Comparison of ENCODE assay signal across 11 mouse cellular contexts in genomic region chr17:30524451-30524850, GRCm38 (mm10). TPM values are rescaled to one million over a fixed set of nuclear protein-coding genes. Genes with fewer than 3 reads are reported as not detected.
DNase-seq lines count a peak whose midpoint lies in the region; ATAC-seq and TF ChIP-seq lines count a peak whose summit lies in the region.
"Had no signal": no experiment of that assay in that cellular context is flagged by ENCODE, and none has a peak within 500 bp of the region (broad histone marks: within the 10 kb centered on the region; RNA-seq: fewer than 3 reads in every experiment).

No protein-coding gene starts in this region.

- no peak overlapping the region for H3K4me2 ChIP-seq in kidney, postnatal 0 days (ENCODE audit: low read length)
- H3K4me2 ChIP-seq in kidney, embryonic 16.5 days (replicated peaks; ENCODE audit: low read depth, low read length): no peak overlapping the region
- H3K4me2 ChIP-seq in lung, postnatal 0 days (replicated peaks; ENCODE audit: low read depth, low read length): no peak overlapping the region
- H3K4me2 ChIP-seq: neural tube, embryonic 15.5 days had no signal

- 0 out of 2 replicates have a peak, but pooled peaks cover 7% of the 10 kb centered on the region for H3K4me1 ChIP-seq in kidney, postnatal 0 days (replicated peaks; ENCODE audit: insufficient read depth, low read length)
- H3K4me1 ChIP-seq in kidney, embryonic 16.5 days (ENCODE audit: insufficient read depth, low read length): peaks cover 12% of the 10 kb centered on the region
- no peaks in the 10 kb centered on the region for H3K4me1 ChIP-seq in lung, postnatal 0 days (ENCODE audit: insufficient read depth, low read depth, low read length)

- no peak for TF ChIP-seq CTCF in kidney, postnatal 0 days (IDR thresholded peaks at IDR 0.05; ENCODE audit: low read depth)
- TF ChIP-seq CTCF in lung, postnatal 0 days (IDR thresholded peaks at IDR 0.05): no peak

- H3K4me3 ChIP-seq in kidney, postnatal 0 days (replicated peaks; ENCODE audit: low read depth, low read length): no peak overlapping the region
- H3K4me3 ChIP-seq in kidney, embryonic 16.5 days (ENCODE audit: low read length): no peak overlapping the region
- H3K4me3 ChIP-seq in lung, postnatal 0 days (ENCODE audit: low read depth, low read length): no peak overlapping the region
- H3K4me3 ChIP-seq: forebrain, embryonic 10.5 days; neural tube, embryonic 15.5 days had no signal

- ATAC-seq in kidney, postnatal 0 days (replicated peaks; ENCODE audit: low FRiP score, low read depth): no peak
- ATAC-seq in kidney, embryonic 16.5 days (ENCODE audit: low FRiP score, low TSS enrichment): no peak
- ATAC-seq in common myeloid progenitor, adult 5-6 weeks (replicated peaks; ENCODE audit: low read depth, poor library complexity, severe bottlenecking): peak; percentile 74
- peak; percentile 60; the same call in 1 of the 2 replicates for ATAC-seq in lung, postnatal 0 days
- no peak for ATAC-seq in erythroid progenitor cell, adult 5-6 weeks (replicated peaks; ENCODE audit: low FRiP score, poor library complexity, severe bottlenecking)

- no peak overlapping the region for H3K27ac ChIP-seq in kidney, postnatal 0 days
- H3K27ac ChIP-seq in kidney, embryonic 16.5 days (ENCODE audit: low read length): no peak overlapping the region
- no peak overlapping the region for H3K27ac ChIP-seq in lung, postnatal 0 days (ENCODE audit: low read length)
- H3K27ac ChIP-seq: forebrain, embryonic 10.5 days; neural tube, embryonic 15.5 days had no signal

- 0 out of 2 replicates have a peak, but pooled peaks cover 6% of the 10 kb centered on the region for H3K36me3 ChIP-seq in kidney, postnatal 0 days (ENCODE audit: insufficient read depth, low read length)
- H3K36me3 ChIP-seq in kidney, embryonic 16.5 days (ENCODE audit: insufficient read depth, low read length): peaks cover 6% of the 10 kb centered on the region; the same call in 1 of the 2 replicates
- H3K36me3 ChIP-seq in lung, postnatal 0 days (ENCODE audit: insufficient read depth, low read length): no peaks in the 10 kb centered on the region

- DNase-seq in kidney, postnatal 0 days (ENCODE audit: low spot score): peak; percentile 31
- DNase-seq in brain, adult 2 months (ENCODE audit: low read depth, low spot score): peak; percentile 98
- peak; percentile 15 for DNase-seq in lung, postnatal 0 days (ENCODE audit: low spot score)
- no peak for DNase-seq in adrenal gland, postnatal 4 days (ENCODE audit: low spot score in 2 of 2)
- DNase-seq in urinary bladder, postnatal 10 days (ENCODE audit: low spot score): no peak
- DNase-seq: kidney, postnatal 25 days had no signal

- TF ChIP-seq EP300 in lung, postnatal 0 days (IDR thresholded peaks at IDR 0.05): no peak

- H3K9ac ChIP-seq in kidney, postnatal 0 days (ENCODE audit: low read depth, low read length): no peak overlapping the region
- H3K9ac ChIP-seq in kidney, embryonic 16.5 days (replicated peaks; ENCODE audit: low read length): no peak overlapping the region
- no peak overlapping the region for H3K9ac ChIP-seq in lung, postnatal 0 days (replicated peaks; ENCODE audit: low read depth)
- H3K9ac ChIP-seq: neural tube, embryonic 15.5 days had no signal

- no peaks in the 10 kb centered on the region for H3K9me3 ChIP-seq in kidney, postnatal 0 days (replicated peaks; ENCODE audit: low read length)
- no peaks in the 10 kb centered on the region for H3K9me3 ChIP-seq in kidney, embryonic 16.5 days (ENCODE audit: low read length)
- no peaks in the 10 kb centered on the region for H3K9me3 ChIP-seq in lung, postnatal 0 days (ENCODE audit: low read length)
- H3K9me3 ChIP-seq: forebrain, embryonic 10.5 days; neural tube, embryonic 15.5 days had no signal

- WGBS in kidney, postnatal 0 days: 76% methylated on average over 7 of the region's 7 CpGs
- WGBS in kidney, embryonic 16.5 days: 78% methylated on average over 7 of the region's 7 CpGs
- 65% methylated on average over 7 of the region's 7 CpGs for WGBS in lung, postnatal 0 days

- H3K27me3 ChIP-seq in kidney, postnatal 0 days (ENCODE audit: insufficient read depth, low read length): no peaks in the 10 kb centered on the region
- no peaks in the 10 kb centered on the region for H3K27me3 ChIP-seq in kidney, embryonic 16.5 days (ENCODE audit: insufficient read depth, low read length)
- no peaks in the 10 kb centered on the region for H3K27me3 ChIP-seq in lung, postnatal 0 days (replicated peaks; ENCODE audit: insufficient read depth, low read length)
- H3K27me3 ChIP-seq: neural tube, embryonic 15.5 days had no signal

RNA-seq across cellular contexts. Expression of gene Btbd9, which starts 51.8 kb away (rescaled TPM):
- polyA plus RNA-seq in kidney, postnatal 0 days (2015; fragmentation: Nextera tagmentation; extraction: Ambion mirVana): 41.1 and 51.4 TPM in 2 replicates
- polyA plus RNA-seq in kidney, embryonic 16.5 days (2015; fragmentation: Nextera tagmentation; extraction: Ambion mirVana): 58.0 and 58.3 TPM in 2 replicates
- 23.4 and 25.5 TPM in 2 replicates for total RNA-seq in common myeloid progenitor, adult 5-6 weeks (2017)
- polyA plus RNA-seq in lung, postnatal 0 days (2015; fragmentation: Nextera tagmentation; extraction: Ambion mirVana): 40.6 and 41.7 TPM in 2 replicates
- 10 to 100 TPM; 40.4 to 41.5 TPM for total RNA-seq in adrenal gland, postnatal 4 days (2021)
- total RNA-seq in erythroid progenitor cell, adult 5-6 weeks (2015; ENCODE audit: low replicate concordance): 8.8 and 14.1 TPM in 2 replicates
- 4.6 and 7.7 TPM in 2 replicates for total RNA-seq in erythroid progenitor cell, adult 5-6 weeks (2017; ENCODE audit: low replicate concordance)

Comparison
In these comparisons a context has a peak if more than half of its experiments do, and no peak if none do; other contexts are left out.
1. ATAC-seq: peak in common myeloid progenitor, adult 5-6 weeks (single experiment) and lung, postnatal 0 days (single experiment); none in kidney, postnatal 0 days (single experiment), kidney, embryonic 16.5 days (single experiment) and erythroid progenitor cell, adult 5-6 weeks (single experiment).
2. DNase-seq: peak in kidney, postnatal 0 days (single experiment), brain, adult 2 months (single experiment) and lung, postnatal 0 days (single experiment); none in adrenal gland, postnatal 4 days (0 of 2) and urinary bladder, postnatal 10 days (single experiment).